Mouse (Mus musculus) kidney, embryonic 14.5 days (tissue): ENCODE measurements at regions not wholly inside any gene's neighbourhood (a gene's known extent, or its start where the extent isn't known, plus 50 kb on each side); places are given as distances from the start of the nearest gene placed in this dataset.

Source experiments
- ATAC-seq: fragments of 200-750 bp; cut with Nextera tagmentation; 2 replicates; pipeline ENCODE4 v1.8.0; 2017; ENCODE audit warnings: moderate number of reproducible peaks, mild to moderate bottlenecking, moderate TSS enrichment, moderate library complexity; ENCODE audit not compliant: low FRiP score, low TSS enrichment
- H3K27ac ChIP-seq: fragments of 300-500 bp; sonication (generic); 2 replicates; pipeline ENCODE4 v1.5.1; 2014; ENCODE audit warnings: low read depth, mild to moderate bottlenecking, low read length, moderate library complexity, mixed read lengths
- H3K27me3 ChIP-seq: fragments of 300-500 bp; sonication (generic); 2 replicates; pipeline ENCODE4 v1.6.1; 2014; ENCODE audit warnings: mild to moderate bottlenecking, low read length; ENCODE audit not compliant: control insufficient read depth, insufficient read depth
- H3K36me3 ChIP-seq: fragments of 300-500 bp; sonication (generic); 2 replicates; pipeline ENCODE4 v1.6.1; 2014; ENCODE audit warnings: low read length, mixed read lengths; ENCODE audit not compliant: control insufficient read depth, insufficient read depth
- H3K4me1 ChIP-seq: fragments of 300-500 bp; sonication (generic); 2 replicates; pipeline ENCODE4 v1.6.1; 2014; ENCODE audit warnings: low read length, mixed read lengths; ENCODE audit not compliant: control insufficient read depth, insufficient read depth
- H3K4me2 ChIP-seq: fragments of 300-500 bp; sonication (generic); replicated peaks from 2 replicates; pipeline ENCODE4 v1.6.1; 2014; ENCODE audit warnings: low read depth, mild to moderate bottlenecking, low read length
- H3K4me3 ChIP-seq: fragments of 300-500 bp; sonication (generic); 2 replicates; pipeline ENCODE4 v1.5.1; 2014; ENCODE audit warnings: mild to moderate bottlenecking, low read length
- H3K9ac ChIP-seq: fragments of 300-500 bp; sonication (generic); 2 replicates; pipeline ENCODE4 v1.6.1; 2014; ENCODE audit warnings: low read depth, mild to moderate bottlenecking, low read length, moderate library complexity
- H3K9me3 ChIP-seq: fragments of 300-500 bp; sonication (generic); 2 replicates; pipeline ENCODE4 v1.6.1; 2016; ENCODE audit warnings: low read length; ENCODE audit not compliant: control insufficient read depth
- WGBS: fragments of 180-500 bp; shearing (Covaris S2); extraction: QIAGEN DNeasy Blood & Tissue Kit; methylation state at CpG from one replicate; pipeline ENCODE4 v1.1.7; 2014; 5-methylcytosine and 5-hydroxymethylcytosine counted together

DNA sequence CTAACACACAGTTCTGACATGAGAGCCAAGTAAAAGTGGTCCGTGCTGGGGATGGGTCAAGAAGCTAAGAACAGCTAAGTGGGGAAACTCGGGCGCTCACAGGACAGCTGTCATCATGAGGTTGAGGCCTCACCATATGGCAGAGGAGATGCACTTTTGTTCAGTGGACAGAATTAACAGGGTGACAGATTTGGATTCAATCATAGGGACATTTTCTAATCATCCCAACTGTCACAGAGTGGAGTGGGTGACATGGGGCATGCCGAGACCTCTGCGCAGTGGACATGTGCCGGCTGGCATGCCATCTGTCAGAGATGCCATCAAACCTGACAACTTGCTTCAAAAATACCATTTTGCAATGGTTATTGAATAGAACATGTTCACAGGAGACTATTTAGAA lies 215.1 kb upstream of the Tmc3 start:
- no peak overlapping the region for H3K9ac ChIP-seq
- H3K36me3 ChIP-seq: no peaks in the 10 kb centered on the region
- 88% methylated on average over 6 of the region's 6 CpGs for WGBS
- no peak overlapping the region for H3K27ac ChIP-seq
- no peaks in the 10 kb centered on the region for H3K27me3 ChIP-seq
- no peak for ATAC-seq
- no peak overlapping the region for H3K4me2 ChIP-seq
- H3K4me3 ChIP-seq: no peak overlapping the region
- H3K4me1 ChIP-seq: no peaks in the 10 kb centered on the region
- H3K9me3 ChIP-seq: no peaks in the 10 kb centered on the region

GRCm38 (mm10) chr7:83376826-83377225 lies 207.9 kb upstream of the Tmc3 start:
- no peaks in the 10 kb centered on the region for H3K9me3 ChIP-seq
- no peak overlapping the region for H3K9ac ChIP-seq
- WGBS: 71% methylated on average over 1 of the region's 1 CpGs
- H3K4me1 ChIP-seq: no peaks in the 10 kb centered on the region
- no peak overlapping the region for H3K4me2 ChIP-seq
- no peaks in the 10 kb centered on the region for H3K36me3 ChIP-seq
- H3K27me3 ChIP-seq: no peaks in the 10 kb centered on the region
- no peak overlapping the region for H3K27ac ChIP-seq
- H3K4me3 ChIP-seq: no peak overlapping the region
- ATAC-seq: no peak

DNA sequence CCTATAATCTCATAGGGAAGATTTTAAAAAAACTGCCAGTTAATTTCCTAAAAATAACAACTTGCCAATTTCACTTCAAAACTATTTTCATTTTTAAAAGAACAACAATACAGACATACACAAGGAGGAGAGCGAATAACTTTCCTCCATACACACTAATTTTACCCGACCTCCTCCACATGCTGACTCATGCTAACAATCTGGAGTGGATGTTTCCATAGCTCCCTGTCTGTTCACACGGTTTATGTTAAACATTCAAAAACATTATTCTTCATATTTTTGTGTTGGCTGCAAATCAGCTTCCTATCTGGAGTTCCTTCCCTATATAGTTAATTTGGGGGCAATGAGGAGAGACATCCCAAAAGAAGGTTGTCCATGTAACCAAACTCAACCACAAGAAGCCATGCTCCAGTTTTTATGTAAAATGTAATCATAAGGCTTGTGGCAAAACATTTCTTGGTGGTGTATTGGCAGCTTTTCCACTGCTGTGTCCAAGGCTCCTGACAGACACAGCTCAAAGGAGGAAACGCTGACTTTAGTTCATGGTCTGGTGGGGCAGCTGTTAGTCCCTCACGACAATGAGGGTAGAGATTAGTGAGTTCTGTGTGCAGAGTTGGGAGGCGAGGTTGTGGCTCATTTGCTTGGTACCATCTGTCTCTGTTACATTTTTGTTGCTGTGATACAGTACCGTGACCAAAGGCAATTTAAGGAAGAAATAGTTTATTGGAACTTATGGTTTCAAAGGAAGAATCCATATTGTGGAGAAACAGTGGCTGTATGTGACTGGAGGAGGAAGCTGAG lies 203.1 kb upstream of the Tmc3 start:
- 77% methylated on average over 7 of the region's 7 CpGs for WGBS
- no peak for ATAC-seq

DNA sequence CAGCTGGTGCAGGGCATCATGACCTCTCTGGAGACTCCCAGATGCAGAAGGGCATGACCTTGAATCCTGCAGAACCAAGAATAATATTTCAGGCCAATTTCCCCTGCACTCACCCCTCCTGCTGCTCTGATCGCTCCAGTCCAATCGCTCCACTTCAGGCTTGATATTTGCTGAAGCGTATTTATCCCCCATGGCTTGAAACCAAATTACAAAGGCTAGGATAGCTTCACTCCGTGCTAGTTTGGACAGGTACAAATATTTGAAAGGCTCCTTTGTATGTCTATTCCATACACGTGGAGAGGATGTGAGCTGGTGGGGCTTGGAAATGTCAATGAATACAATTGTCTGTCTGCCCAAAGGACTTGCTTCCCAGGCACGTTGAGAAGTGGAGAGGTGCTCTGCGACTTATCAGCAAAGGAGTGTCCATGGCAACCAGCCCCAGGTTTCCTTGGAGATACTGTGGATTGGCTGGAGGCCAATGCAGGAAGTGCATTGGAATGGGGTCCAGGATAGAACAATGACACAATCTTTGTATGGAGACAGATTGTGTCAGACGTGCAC lies 201.8 kb upstream of the Tmc3 start:
- Histone ChIP-seq H3K27ac (no peak overlapping the region), H3K27me3 (no peaks in the 10 kb centered on the region), H3K9me3 (no peaks in the 10 kb centered on the region), H3K4me3 (no peak overlapping the region), H3K4me1 (no peaks in the 10 kb centered on the region; the same call in 1 of the 2 replicates), H3K4me2 (no peak overlapping the region), H3K36me3 (no peaks in the 10 kb centered on the region), H3K9ac (no peak overlapping the region)
- 0 out of 2 replicates have a peak, but pooled peaks have one; percentile 52 for ATAC-seq
- WGBS: 53% methylated on average over 8 of the region's 8 CpGs

More for the DNA sequence above, 203.1 kb upstream of the Tmc3 start:
- Histone ChIP-seq H3K9ac (no peak overlapping the region), H3K4me1 (no peaks in the 10 kb centered on the region; the same call in 1 of the 2 replicates), H3K4me3 (no peak overlapping the region), H3K36me3 (no peaks in the 10 kb centered on the region), H3K27ac (no peak overlapping the region), H3K27me3 (no peaks in the 10 kb centered on the region), H3K4me2 (no peak overlapping the region), H3K9me3 (no peaks in the 10 kb centered on the region)

DNA sequence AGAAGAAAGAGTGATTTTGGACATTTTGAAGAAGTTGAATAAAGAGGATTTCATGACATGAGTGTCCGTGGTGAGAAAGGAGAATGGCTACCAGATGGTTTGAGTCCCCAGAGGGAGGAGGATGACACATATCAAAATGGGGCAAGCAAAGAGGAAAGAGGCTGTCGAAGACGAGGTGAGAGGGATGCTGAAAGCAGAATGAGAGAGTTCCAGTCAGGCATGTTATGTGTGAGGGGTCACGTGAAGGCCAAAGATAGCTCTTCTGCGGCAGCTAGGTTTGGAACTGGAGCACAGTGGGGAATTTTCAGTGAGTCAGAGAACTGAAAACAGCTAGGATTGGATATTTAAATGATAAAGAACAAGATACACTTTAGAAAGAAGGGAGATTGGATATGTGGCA lies 193.3 kb upstream of the Tmc3 start:
- WGBS: 77% methylated on average over 5 of the region's 5 CpGs
- Histone ChIP-seq H3K27me3 (no peaks in the 10 kb centered on the region), H3K4me3 (no peak overlapping the region), H3K27ac (no peak overlapping the region), H3K4me2 (no peak overlapping the region), H3K9ac (no peak overlapping the region), H3K9me3 (no peaks in the 10 kb centered on the region), H3K36me3 (no peaks in the 10 kb centered on the region), H3K4me1 (no peaks in the 10 kb centered on the region)
- ATAC-seq: no peak

- Histone ChIP-seq H3K4me1 (no peaks in the 10 kb centered on the region), H3K27me3 (no peaks in the 10 kb centered on the region), H3K9ac (no peak overlapping the region), H3K27ac (no peak overlapping the region), H3K4me2 (no peak overlapping the region), H3K9me3 (no peaks in the 10 kb centered on the region), H3K4me3 (no peak overlapping the region), H3K36me3 (no peaks in the 10 kb centered on the region)
- ATAC-seq: no peak
- WGBS: 85% methylated on average over 2 of the region's 2 CpGs
These were observed 192.5 kb upstream of the Tmc3 start for GRCm38 (mm10) chr7:83392181-83392580.

GRCm38 (mm10) chr7:83392625-83393024 lies 192.1 kb upstream of the Tmc3 start:
- H3K9me3 ChIP-seq: no peaks in the 10 kb centered on the region
- H3K4me1 ChIP-seq: no peaks in the 10 kb centered on the region
- H3K27me3 ChIP-seq: no peaks in the 10 kb centered on the region
- H3K4me2 ChIP-seq: no peak overlapping the region
- ATAC-seq: no peak
- H3K4me3 ChIP-seq: no peak overlapping the region
- no peak overlapping the region for H3K27ac ChIP-seq
- H3K36me3 ChIP-seq: no peaks in the 10 kb centered on the region
- H3K9ac ChIP-seq: no peak overlapping the region

DNA sequence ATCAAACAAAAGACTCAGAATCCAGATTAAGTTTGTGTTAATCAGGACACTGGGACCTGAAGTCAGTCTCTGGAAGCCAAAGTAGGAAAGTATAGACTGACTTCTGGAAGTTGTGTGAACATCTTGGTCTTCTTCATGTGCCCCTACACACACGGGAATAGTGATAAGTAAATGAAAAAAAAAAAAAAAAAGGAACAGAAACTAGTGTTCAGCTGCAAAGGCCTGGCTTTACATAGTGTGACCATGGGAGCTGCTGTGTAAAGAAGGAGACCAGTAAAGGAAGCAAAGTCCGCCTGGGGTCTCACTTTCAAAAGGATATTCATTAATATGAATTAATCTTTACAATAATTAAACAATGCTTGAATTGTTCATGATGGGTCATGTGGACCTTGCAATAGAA lies 190.6 kb upstream of the Tmc3 start:
- no peaks in the 10 kb centered on the region for H3K4me1 ChIP-seq
- H3K4me2 ChIP-seq: no peak overlapping the region
- no peak overlapping the region for H3K4me3 ChIP-seq
- H3K27me3 ChIP-seq: no peaks in the 10 kb centered on the region
- ATAC-seq: no peak
- H3K27ac ChIP-seq: no peak overlapping the region
- no peak overlapping the region for H3K9ac ChIP-seq
- no peaks in the 10 kb centered on the region for H3K9me3 ChIP-seq
- 83% methylated on average over 2 of the region's 2 CpGs for WGBS
- no peaks in the 10 kb centered on the region for H3K36me3 ChIP-seq

- Histone ChIP-seq H3K9ac (no peak overlapping the region), H3K4me1 (no peaks in the 10 kb centered on the region), H3K4me2 (no peak overlapping the region), H3K27me3 (no peaks in the 10 kb centered on the region), H3K36me3 (no peaks in the 10 kb centered on the region), H3K9me3 (no peaks in the 10 kb centered on the region), H3K4me3 (no peak overlapping the region), H3K27ac (no peak overlapping the region)
- ATAC-seq: no peak
These were observed 185.1 kb upstream of the Tmc3 start for GRCm38 (mm10) chr7:83399668-83400067.
